Mouse (Mus musculus): ENCODE measurements around the gene Hecw2.

DNA sequence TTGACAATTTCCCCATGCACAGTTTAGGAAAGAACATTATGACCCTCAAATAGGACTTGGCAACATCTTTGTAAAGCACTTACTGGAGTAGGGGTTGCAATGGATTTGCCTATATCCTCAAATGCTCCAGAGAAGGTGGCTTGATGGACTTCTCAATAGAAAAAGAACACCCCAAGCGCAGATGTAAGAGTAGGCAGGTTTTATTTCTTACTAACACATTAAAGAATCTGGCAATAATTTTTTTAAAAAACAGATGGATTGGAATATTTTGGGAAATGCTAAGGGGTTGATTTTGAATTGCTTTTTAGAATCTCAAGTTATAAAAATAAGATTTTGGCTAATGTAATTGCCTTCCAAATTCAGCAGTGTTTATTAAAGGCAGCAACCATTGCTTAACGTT lies 133.9 kb downstream of the Hecw2 start:
- no peak for TF ChIP-seq POLR2A (IDR thresholded peaks at IDR 0.05; ENCODE audit: borderline replicate concordance, control insufficient read depth, low read depth, low read length)
- no peak for TF ChIP-seq CTCF (IDR thresholded peaks at IDR 0.05; ENCODE audit: control insufficient read depth, insufficient read depth, low read length)
